Mouse (Mus musculus) cerebellum, postnatal 4 days (tissue): ENCODE data around the gene Catsper2.

Experiments used
- DNase-seq, 2 experiments: peaks; one replicate each; pipeline ENCODE4 v3.0.0; 2022; ENCODE audit warnings: low spot score in 2 of 2, mixed read lengths in 1 of 2

Gene Catsper2

GRCm38 (mm10) chr2:121413387-121414042 lies at the start of gene Catsper2, which contains the start of gene Pdia3:
Catsper2 (minus strand) TSS chr2:121413792.
Pdia3 (plus strand) TSS chr2:121413775.
- peak; percentile 90 to 94 for DNase-seq

- DNase-seq = no peak
These were observed 46.5 kb upstream of the Catsper2 start for GRCm38 (mm10) chr2:121460071-121460470.

GRCm38 (mm10) chr2:121456692-121457642 lies 43.4 kb upstream of the Catsper2 start, which contains the start of gene Serinc4:
Serinc4 (minus strand) TSS chr2:121456781.
- DNase-seq = peak; percentile 64 to 76

- DNase-seq = no peak
These were observed 41.9 kb upstream of the Catsper2 start for GRCm38 (mm10) chr2:121455534-121455933.

GRCm38 (mm10) chr2:121453917-121454316 lies 40.3 kb upstream of the Catsper2 start:
- no peak for DNase-seq

- DNase-seq = no peak
These were observed 39.4 kb upstream of the Catsper2 start, which contains the start of gene Hypk for GRCm38 (mm10) chr2:121452990-121453389. Hypk (plus strand) TSS chr2:121453290.

GRCm38 (mm10) chr2:121452361-121452760 lies 38.8 kb upstream of the Catsper2 start:
- no peak for DNase-seq

- no peak for DNase-seq
These were observed 36.5 kb upstream of the Catsper2 start for GRCm38 (mm10) chr2:121450093-121450492.

- no peak for DNase-seq
These were observed 36.0 kb upstream of the Catsper2 start for GRCm38 (mm10) chr2:121449545-121450011.

GRCm38 (mm10) chr2:121448739-121449535 lies 35.3 kb upstream of the Catsper2 start, which contains the start of gene Serf2:
Serf2 (plus strand) TSS chr2:121449195.
- DNase-seq = peak; percentile 97 to 98

GRCm38 (mm10) chr2:121448136-121448535 lies 34.5 kb upstream of the Catsper2 start:
- no peak for DNase-seq

GRCm38 (mm10) chr2:121447006-121447405 lies 33.4 kb upstream of the Catsper2 start:
- no peak for DNase-seq

- no peak for DNase-seq
These were observed 32.9 kb upstream of the Catsper2 start for GRCm38 (mm10) chr2:121446506-121446905.

GRCm38 (mm10) chr2:121445117-121445516 lies 31.5 kb upstream of the Catsper2 start:
- DNase-seq = no peak

GRCm38 (mm10) chr2:121444178-121444577 lies 30.6 kb upstream of the Catsper2 start, which contains the start of gene Ell3:
Ell3 (minus strand) TSS chr2:121444278.
- DNase-seq = no peak

GRCm38 (mm10) chr2:121443068-121443349 lies 29.4 kb upstream of the Catsper2 start:
- DNase-seq = no peak

- DNase-seq = no peak
These were observed 28.9 kb upstream of the Catsper2 start for GRCm38 (mm10) chr2:121442259-121443067.

GRCm38 (mm10) chr2:121441800-121442199 lies 28.2 kb upstream of the Catsper2 start:
- DNase-seq = no peak

- DNase-seq = no peak
These were observed 27.4 kb upstream of the Catsper2 start for GRCm38 (mm10) chr2:121440834-121441605.

GRCm38 (mm10) chr2:121439746-121440145 lies 26.2 kb upstream of the Catsper2 start:
- DNase-seq = no peak
